Comparison of ENCODE assay signal across 23 mouse cellular contexts in the genomic region with DNA sequence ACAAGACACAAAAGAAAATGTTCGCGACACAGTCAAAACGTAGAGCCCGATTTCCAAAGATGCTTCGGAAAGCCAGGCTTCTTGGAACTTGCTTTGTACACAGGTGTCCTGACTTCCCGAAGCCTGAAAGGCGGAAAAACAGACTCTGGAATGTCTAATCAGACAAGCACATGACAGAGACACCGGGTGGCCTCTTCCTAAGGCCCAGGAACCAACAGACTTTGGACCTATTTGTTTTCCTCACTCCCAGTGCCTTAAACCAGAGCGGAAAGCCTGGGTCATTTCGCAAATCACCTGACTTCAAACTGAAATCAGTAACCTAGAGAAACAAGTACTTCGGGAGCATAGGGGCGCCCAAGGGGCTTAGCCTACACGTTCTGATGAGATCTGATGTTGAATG.
DNase-seq lines count a peak whose midpoint lies in the region; ATAC-seq and TF ChIP-seq lines count a peak whose summit lies in the region.
"Had no signal": no experiment of that assay in that cellular context is flagged by ENCODE, and none has a peak within 500 bp of the region (broad histone marks: within the 10 kb centered on the region; RNA-seq: fewer than 3 reads in every experiment).

No protein-coding gene starts in this region.

- no peaks in the 10 kb centered on the region for H3K36me3 ChIP-seq in intestine, postnatal 0 days (ENCODE audit: control insufficient read depth, insufficient read depth)
- H3K36me3 ChIP-seq in kidney, embryonic 16.5 days (ENCODE audit: insufficient read depth, low read length) = no peaks in the 10 kb centered on the region
- H3K36me3 ChIP-seq in neural tube, embryonic 15.5 days = no peaks in the 10 kb centered on the region
- H3K36me3 ChIP-seq: heart, embryonic 13.5 days; hindbrain, embryonic 13.5 days; limb, embryonic 12.5 days; lung, embryonic 15.5 days had no signal

- TF ChIP-seq CTCF in intestine, postnatal 0 days (IDR thresholded peaks at IDR 0.05; ENCODE audit: low read depth) = no peak

- H3K27ac ChIP-seq in intestine, postnatal 0 days (ENCODE audit: low read depth, low read length) = peak overlapping the region; percentile 87
- no peak overlapping the region for H3K27ac ChIP-seq in kidney, embryonic 16.5 days (ENCODE audit: low read length)
- no peak overlapping the region for H3K27ac ChIP-seq in neural tube, embryonic 15.5 days (replicated peaks)
- H3K27ac ChIP-seq: forebrain, embryonic 13.5 days; heart, adult 2 months; heart, embryonic 13.5 days; hindbrain, embryonic 13.5 days; layer of hippocampus, adult 2 months; limb, embryonic 12.5 days; liver, embryonic 14.5 days; lung, embryonic 15.5 days had no signal

- whole genome bisulfite sequencing in intestine, postnatal 0 days = 45% methylated on average over 13 of the region's 13 CpGs
- 83% methylated on average over 13 of the region's 13 CpGs for WGBS in kidney, embryonic 16.5 days
- WGBS in neural tube, embryonic 15.5 days = 84% methylated on average over 13 of the region's 13 CpGs

- no peak overlapping the region for H3K4me3 ChIP-seq in intestine, postnatal 0 days (ENCODE audit: low read depth, low read length)
- no peak overlapping the region for H3K4me3 ChIP-seq in kidney, embryonic 16.5 days (ENCODE audit: low read length)
- no peak overlapping the region for H3K4me3 ChIP-seq in neural tube, embryonic 15.5 days (replicated peaks)
- H3K4me3 ChIP-seq: forebrain, embryonic 13.5 days; heart, adult 2 months; heart, embryonic 13.5 days; hindbrain, embryonic 13.5 days; layer of hippocampus, adult 2 months; limb, embryonic 12.5 days; lung, embryonic 15.5 days had no signal

- peak overlapping the region; percentile 43; the same call in 1 of the 2 replicates for H3K4me2 ChIP-seq in intestine, postnatal 0 days (replicated peaks; ENCODE audit: low read depth)
- no peak overlapping the region for H3K4me2 ChIP-seq in kidney, embryonic 16.5 days (replicated peaks; ENCODE audit: low read depth, low read length)
- no peak overlapping the region for H3K4me2 ChIP-seq in neural tube, embryonic 15.5 days
- H3K4me2 ChIP-seq: forebrain, embryonic 13.5 days; heart, embryonic 13.5 days; hindbrain, embryonic 13.5 days; limb, embryonic 12.5 days; lung, embryonic 15.5 days had no signal

- H3K9me3 ChIP-seq in intestine, postnatal 0 days (ENCODE audit: control insufficient read depth) = no peaks in the 10 kb centered on the region
- H3K9me3 ChIP-seq in kidney, embryonic 16.5 days (ENCODE audit: low read length) = no peaks in the 10 kb centered on the region
- H3K9me3 ChIP-seq in neural tube, embryonic 15.5 days (replicated peaks) = no peaks in the 10 kb centered on the region
- H3K9me3 ChIP-seq: forebrain, embryonic 13.5 days; heart, embryonic 13.5 days; hindbrain, embryonic 13.5 days; limb, embryonic 12.5 days; lung, embryonic 15.5 days had no signal

- peak; percentile 83 for DNase-seq in heart, adult 11 months
- no peak for DNase-seq in heart, postnatal 10 days
- peak; percentile 88 for DNase-seq in yolk sac, embryonic 10.5 days (ENCODE audit: low spot score)
- no peak for DNase-seq in gastrocnemius, postnatal 14 days
- DNase-seq: adrenal gland, postnatal 25 days; cerebellum, adult 9-10 months; gastrocnemius, postnatal 10 days; heart, adult 2 months; heart, postnatal 36 days; lung, postnatal 4 days; midbrain, embryonic 14.5 days; retina, postnatal 1 day; thymus, postnatal 14 days had no signal

- no peaks in the 10 kb centered on the region; the same call in 1 of the 2 replicates for H3K4me1 ChIP-seq in intestine, postnatal 0 days (replicated peaks; ENCODE audit: control insufficient read depth, insufficient read depth, low read length)
- H3K4me1 ChIP-seq in kidney, embryonic 16.5 days (ENCODE audit: insufficient read depth, low read length) = no peaks in the 10 kb centered on the region
- H3K4me1 ChIP-seq in neural tube, embryonic 15.5 days = no peaks in the 10 kb centered on the region
- H3K4me1 ChIP-seq: forebrain, embryonic 13.5 days; heart, embryonic 13.5 days; hindbrain, embryonic 13.5 days; lung, embryonic 15.5 days had no signal

- intact Hi-C loops in heart, postnatal 10 days (cut with DNase I) = no loop called here
- intact Hi-C loops in gastrocnemius, postnatal 14 days (cut with DNase I; ENCODE audit: low total_unique reads) = no loop called here

- no peak overlapping the region for H3K9ac ChIP-seq in intestine, postnatal 0 days (ENCODE audit: low read depth, low read length)
- no peak overlapping the region for H3K9ac ChIP-seq in kidney, embryonic 16.5 days (replicated peaks; ENCODE audit: low read length)
- H3K9ac ChIP-seq in neural tube, embryonic 15.5 days (replicated peaks) = no peak overlapping the region
- H3K9ac ChIP-seq: forebrain, embryonic 13.5 days; heart, embryonic 13.5 days; hindbrain, embryonic 13.5 days; limb, embryonic 12.5 days; liver, embryonic 14.5 days; lung, embryonic 15.5 days had no signal

- peak; percentile 94 for ATAC-seq in intestine, postnatal 0 days
- 0 out of 2 replicates have a peak, but pooled peaks have one; percentile 42 for ATAC-seq in kidney, embryonic 16.5 days (ENCODE audit: low FRiP score, low TSS enrichment)
- no peak for ATAC-seq in neural tube, embryonic 15.5 days (ENCODE audit: low FRiP score)
- ATAC-seq: forebrain, embryonic 13.5 days had no signal

- no peaks in the 10 kb centered on the region for H3K27me3 ChIP-seq in intestine, postnatal 0 days (replicated peaks; ENCODE audit: control insufficient read depth, insufficient read depth, low read length)
- no peaks in the 10 kb centered on the region for H3K27me3 ChIP-seq in kidney, embryonic 16.5 days (ENCODE audit: insufficient read depth, low read length)
- no peaks in the 10 kb centered on the region for H3K27me3 ChIP-seq in neural tube, embryonic 15.5 days (replicated peaks)
- H3K27me3 ChIP-seq: forebrain, embryonic 13.5 days; heart, embryonic 13.5 days; hindbrain, embryonic 13.5 days; limb, embryonic 12.5 days; lung, embryonic 15.5 days had no signal

Comparison
In these comparisons a context has a peak if more than half of its experiments do, and no peak if none do; other contexts are left out.
1. DNase-seq: peak in heart, adult 11 months (single experiment) and yolk sac, embryonic 10.5 days (single experiment); none in heart, postnatal 10 days (0 of 2) and gastrocnemius, postnatal 14 days (single experiment).